8 mouse cellular contexts compared by ENCODE assay signal in the genomic region with DNA sequence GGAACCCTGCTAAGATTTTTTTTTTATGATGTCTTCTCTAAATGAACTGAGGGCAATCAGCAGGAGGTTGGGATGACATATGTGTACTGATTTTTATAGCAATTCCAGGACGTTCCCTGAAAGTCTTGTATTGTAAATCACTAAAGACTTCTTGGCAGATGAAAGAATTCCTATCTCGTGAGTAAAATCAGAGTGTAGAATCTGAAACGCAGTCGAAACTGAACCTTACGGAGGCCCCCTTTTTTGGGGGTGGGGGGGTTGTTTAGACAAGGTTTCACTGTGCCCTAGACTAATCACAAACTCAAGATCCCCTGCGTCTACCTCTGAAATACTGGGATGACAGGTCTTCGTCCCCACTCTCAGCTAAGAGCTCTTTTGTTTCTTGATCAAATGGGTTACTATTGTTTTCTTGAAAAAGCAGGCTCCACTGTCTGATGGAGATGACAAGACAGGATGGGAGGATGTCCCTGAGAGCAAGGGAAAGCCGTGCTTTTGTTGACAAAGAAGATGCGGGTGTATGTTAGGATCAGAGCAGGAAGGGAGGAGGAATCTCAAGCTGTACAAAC. TPM values are rescaled to one million over a fixed set of nuclear protein-coding genes. Genes with fewer than 3 reads are reported as not detected.
DNase-seq lines count a peak whose midpoint lies in the region; ATAC-seq and TF ChIP-seq lines count a peak whose summit lies in the region.

No protein-coding gene starts in this region.

- peaks cover 15% of the 10 kb centered on the region for H3K4me1 ChIP-seq in heart, embryonic 12.5 days (replicated peaks)
- H3K4me1 ChIP-seq in ES-Bruce4 (ENCODE audit: control insufficient read depth, insufficient read depth, low read length): peaks cover 2% of the 10 kb centered on the region
- peaks cover 7% of the 10 kb centered on the region for H3K4me1 ChIP-seq in embryonic fibroblast, embryonic 13.5 days (ENCODE audit: control insufficient read depth, insufficient read depth, low read length)
- peaks cover 16% of the 10 kb centered on the region for H3K4me1 ChIP-seq in limb, embryonic 14.5 days (ENCODE audit: control insufficient read depth, insufficient read depth, low read length)

- no peak for ATAC-seq in heart, embryonic 12.5 days (ENCODE audit: insufficient number of reproducible peaks, low FRiP score)
- ATAC-seq in limb, embryonic 14.5 days (ENCODE audit: low FRiP score, low read depth): no peak

- no peak for DNase-seq in heart, adult 18-20 months
- peak; percentile 38 for DNase-seq in limb, embryonic 14.5 days (ENCODE audit: low spot score)
- peak; percentile 11 for DNase-seq in splenic B cell, adult 2 months (ENCODE audit: low read depth, low spot score)
- DNase-seq in yolk sac, embryonic 10.5 days (ENCODE audit: low spot score): no peak
- DNase-seq in c-Kit-positive CD71-positive TER-119-positive erythroid progenitor cells, embryonic 14.5 days (ENCODE audit: low spot score): no peak

- H3K9me3 ChIP-seq in heart, embryonic 12.5 days (replicated peaks): no peaks in the 10 kb centered on the region
- H3K9me3 ChIP-seq in ES-Bruce4 (replicated peaks; ENCODE audit: control insufficient read depth, insufficient read depth, low read length, poor library complexity, severe bottlenecking): no peaks in the 10 kb centered on the region
- H3K9me3 ChIP-seq in limb, embryonic 14.5 days (ENCODE audit: control insufficient read depth, low read length): no peaks in the 10 kb centered on the region

- peak overlapping the region; percentile 60 for H3K4me3 ChIP-seq in heart, embryonic 12.5 days
- H3K4me3 ChIP-seq in ES-Bruce4 (ENCODE audit: low read depth, low read length): no peak overlapping the region
- H3K4me3 ChIP-seq in embryonic fibroblast, embryonic 13.5 days (ENCODE audit: insufficient read depth, low read length): peak overlapping the region; percentile 54
- peak overlapping the region; percentile 52 for H3K4me3 ChIP-seq in limb, embryonic 14.5 days (replicated peaks; ENCODE audit: low read length)

- no peak for TF ChIP-seq POLR2A in ES-Bruce4 (IDR thresholded peaks at IDR 0.05; ENCODE audit: insufficient read depth, low read length)
- TF ChIP-seq POLR2A in embryonic fibroblast, embryonic 13.5 days (IDR thresholded peaks at IDR 0.05; ENCODE audit: low read depth, low read length): 0 out of 2 replicates have a peak, but pooled peaks have one; percentile 12
- no peak for TF ChIP-seq POLR2A in limb, embryonic 14.5 days (IDR thresholded peaks at IDR 0.05; ENCODE audit: borderline replicate concordance, extremely low read depth, insufficient read depth, insufficient read length)

- H3K27me3 ChIP-seq in heart, embryonic 12.5 days (replicated peaks): no peaks in the 10 kb centered on the region
- H3K27me3 ChIP-seq in ES-Bruce4 (ENCODE audit: control insufficient read depth, insufficient read depth, low read length, poor library complexity, severe bottlenecking): no peaks in the 10 kb centered on the region
- no peaks in the 10 kb centered on the region for H3K27me3 ChIP-seq in limb, embryonic 14.5 days (ENCODE audit: control insufficient read depth, insufficient read depth, low read length)
- no peaks in the 10 kb centered on the region for H3K27me3 ChIP-seq in splenic B cell, adult 2 months (ENCODE audit: control insufficient read depth, insufficient read depth, low read length, poor library complexity, severe bottlenecking)

- H3K36me3 ChIP-seq in heart, embryonic 12.5 days: no peaks in the 10 kb centered on the region
- no peaks in the 10 kb centered on the region for H3K36me3 ChIP-seq in ES-Bruce4 (ENCODE audit: control insufficient read depth, insufficient read depth, low read length, poor library complexity, severe bottlenecking)
- H3K36me3 ChIP-seq in limb, embryonic 14.5 days (ENCODE audit: control insufficient read depth, insufficient read depth, low read length): no peaks in the 10 kb centered on the region
- no peaks in the 10 kb centered on the region; the same call in 1 of the 2 replicates for H3K36me3 ChIP-seq in splenic B cell, adult 2 months (ENCODE audit: control insufficient read depth, insufficient read depth, low read length, poor library complexity, severe bottlenecking)

- peak overlapping the region; percentile 74; the same call in 1 of the 2 replicates for H3K9ac ChIP-seq in heart, embryonic 12.5 days
- peak overlapping the region; percentile 65 for H3K9ac ChIP-seq in ES-Bruce4 (ENCODE audit: low read depth, poor library complexity, severe bottlenecking)
- peak overlapping the region; percentile 62 for H3K9ac ChIP-seq in limb, embryonic 14.5 days (ENCODE audit: low read depth, low read length, severe bottlenecking)

- TF ChIP-seq CTCF in ES-Bruce4 (IDR thresholded peaks at IDR 0.05; ENCODE audit: low read depth, low read length): no peak
- no peak for TF ChIP-seq CTCF in embryonic fibroblast, embryonic 13.5 days (IDR thresholded peaks at IDR 0.05; ENCODE audit: borderline replicate concordance, insufficient read depth, low read length)

- WGBS in heart, embryonic 12.5 days: 33% methylated on average over 9 of the region's 9 CpGs
- 29% methylated on average over 9 of the region's 9 CpGs for WGBS in limb, embryonic 14.5 days

- H3K27ac ChIP-seq in heart, embryonic 12.5 days (ENCODE audit: poor library complexity, severe bottlenecking): peak overlapping the region; percentile 97
- peak overlapping the region; percentile 33; the same call in 1 of the 2 replicates for H3K27ac ChIP-seq in ES-Bruce4 (ENCODE audit: insufficient read depth, low read length)
- H3K27ac ChIP-seq in embryonic fibroblast, embryonic 13.5 days (ENCODE audit: insufficient read depth, low read length): peak overlapping the region; percentile 99
- H3K27ac ChIP-seq in limb, embryonic 14.5 days (replicated peaks; ENCODE audit: low read depth, low read length): peak overlapping the region; percentile 90

- H3K4me2 ChIP-seq in heart, embryonic 12.5 days: peak overlapping the region; percentile 83
- H3K4me2 ChIP-seq in limb, embryonic 14.5 days (replicated peaks; ENCODE audit: low read depth, low read length, severe bottlenecking): peak overlapping the region; percentile 55

- TF ChIP-seq EP300 in ES-Bruce4 (IDR thresholded peaks at IDR 0.05; ENCODE audit: insufficient read depth, low read depth, low read length): no peak

RNA-seq across cellular contexts. Expression of gene Aptx, which starts 0.8 kb away (rescaled TPM):
- polyA plus RNA-seq in heart, embryonic 12.5 days (2016; fragmentation: Nextera tagmentation; extraction: Ambion mirVana): 28.9 and 29.3 TPM in 2 replicates
- 10 to 100 TPM; 14.9 to 16.7 TPM for total RNA-seq in heart, adult 18-20 months (2021)
- 22.3 and 22.9 TPM in 2 replicates for polyA plus RNA-seq in ES-Bruce4 (2011; ENCODE audit: insufficient read depth, insufficient read length, low read depth, missing spikeins)
- polyA plus RNA-seq in embryonic fibroblast, embryonic 13.5 days (2011; ENCODE audit: insufficient read length, low read depth, missing spikeins): 23.4 and 25.7 TPM in 2 replicates
- polyA plus RNA-seq in limb, embryonic 14.5 days (2012; rRNA removed): 15.6 and 18.8 TPM in 2 replicates
- polyA plus RNA-seq in limb, embryonic 14.5 days (2014; fragmentation: Nextera tagmentation; extraction: Ambion mirVana): 28.6 and 29.9 TPM in 2 replicates

RNA-seq across cellular contexts. Expression of gene Dnaja1, which starts 18.2 kb away (rescaled TPM):
- 303 and 308 TPM in 2 replicates for polyA plus RNA-seq in heart, embryonic 12.5 days (2016; fragmentation: Nextera tagmentation; extraction: Ambion mirVana)
- 100 to 1,000 TPM; 122 to 176 TPM for total RNA-seq in heart, adult 18-20 months (2021)
- 358 and 376 TPM in 2 replicates for polyA plus RNA-seq in ES-Bruce4 (2011; ENCODE audit: insufficient read depth, insufficient read length, low read depth, missing spikeins)
- polyA plus RNA-seq in embryonic fibroblast, embryonic 13.5 days (2011; ENCODE audit: insufficient read length, low read depth, missing spikeins): 234 and 239 TPM in 2 replicates
- polyA plus RNA-seq in limb, embryonic 14.5 days (2012; rRNA removed): 47.3 and 96.6 TPM in 2 replicates
- polyA plus RNA-seq in limb, embryonic 14.5 days (2014; fragmentation: Nextera tagmentation; extraction: Ambion mirVana): 343 and 345 TPM in 2 replicates

RNA-seq across cellular contexts. Expression of gene Smu1, which starts 53.9 kb away (rescaled TPM):
- 93.8 and 94.3 TPM in 2 replicates for polyA plus RNA-seq in heart, embryonic 12.5 days (2016; fragmentation: Nextera tagmentation; extraction: Ambion mirVana)
- total RNA-seq in heart, adult 18-20 months (2021): 10 to 100 TPM; 31.3 to 32.6 TPM
- polyA plus RNA-seq in ES-Bruce4 (2011; ENCODE audit: insufficient read depth, insufficient read length, low read depth, missing spikeins): 172 and 196 TPM in 2 replicates
- 76.1 and 91.2 TPM in 2 replicates for polyA plus RNA-seq in embryonic fibroblast, embryonic 13.5 days (2011; ENCODE audit: insufficient read length, low read depth, missing spikeins)
- 67.4 and 73.4 TPM in 2 replicates for polyA plus RNA-seq in limb, embryonic 14.5 days (2012; rRNA removed)
- 140 and 143 TPM in 2 replicates for polyA plus RNA-seq in limb, embryonic 14.5 days (2014; fragmentation: Nextera tagmentation; extraction: Ambion mirVana)

Comparison
In these comparisons a context has a peak if more than half of its experiments do, and no peak if none do; other contexts are left out.
1. H3K27ac ChIP-seq: peak in every context shown above with its lines; median percentile 99 in embryonic fibroblast, embryonic 13.5 days; 97 in heart, embryonic 12.5 days; 90 in limb, embryonic 14.5 days; 33 in ES-Bruce4.
2. DNase-seq: peak in limb, embryonic 14.5 days (single experiment) and splenic B cell, adult 2 months (single experiment); none in heart, adult 18-20 months (0 of 2), yolk sac, embryonic 10.5 days (single experiment) and c-Kit-positive CD71-positive TER-119-positive erythroid progenitor cells, embryonic 14.5 days (single experiment).
3. Peak in every context shown above with its lines, with median percentiles within 50 percentile points of each other: H3K9ac ChIP-seq.